Mouse (Mus musculus) E14TG2a.4 (cell line): ENCODE results near the gene Ccdc73.

ENCODE experiments used
- H3K27me3 ChIP-seq: 2 replicates; pipeline ENCODE4 v1.6.1; 2014; ENCODE audit warnings: low read length, control low read depth; ENCODE audit not compliant: insufficient read depth
- H3K36me3 ChIP-seq: 2 replicates; pipeline ENCODE4 v1.6.1; 2014; ENCODE audit warnings: low read length, control low read depth; ENCODE audit not compliant: insufficient read depth
- H3K4me1 ChIP-seq: replicated peaks from 2 replicates; pipeline ENCODE4 v1.6.1; 2014; ENCODE audit warnings: low read depth, low read length, control low read depth
- H3K4me3 ChIP-seq: replicated peaks from 2 replicates; pipeline ENCODE4 v1.5.1; 2014; ENCODE audit warnings: mild to moderate bottlenecking, low read length
- H3K9me3 ChIP-seq: 2 replicates; pipeline ENCODE4 v1.6.1; 2014; ENCODE audit warnings: low read length, control low read depth
- CTCF ChIP-seq: conservative IDR thresholded peaks from 2 replicates; pipeline ENCODE4 v1.5.1; 2014; ENCODE audit warnings: low read length
- NANOG ChIP-seq: IDR thresholded peaks from 2 replicates; pipeline ENCODE4 v1.6.1; 2014; ENCODE audit warnings: borderline replicate concordance, low read length, mixed read lengths
- POU5F1 ChIP-seq: IDR thresholded peaks from 2 replicates; pipeline ENCODE4 v1.6.1; 2014; ENCODE audit warnings: low read length, borderline replicate concordance

The Ccdc73 gene

DNA sequence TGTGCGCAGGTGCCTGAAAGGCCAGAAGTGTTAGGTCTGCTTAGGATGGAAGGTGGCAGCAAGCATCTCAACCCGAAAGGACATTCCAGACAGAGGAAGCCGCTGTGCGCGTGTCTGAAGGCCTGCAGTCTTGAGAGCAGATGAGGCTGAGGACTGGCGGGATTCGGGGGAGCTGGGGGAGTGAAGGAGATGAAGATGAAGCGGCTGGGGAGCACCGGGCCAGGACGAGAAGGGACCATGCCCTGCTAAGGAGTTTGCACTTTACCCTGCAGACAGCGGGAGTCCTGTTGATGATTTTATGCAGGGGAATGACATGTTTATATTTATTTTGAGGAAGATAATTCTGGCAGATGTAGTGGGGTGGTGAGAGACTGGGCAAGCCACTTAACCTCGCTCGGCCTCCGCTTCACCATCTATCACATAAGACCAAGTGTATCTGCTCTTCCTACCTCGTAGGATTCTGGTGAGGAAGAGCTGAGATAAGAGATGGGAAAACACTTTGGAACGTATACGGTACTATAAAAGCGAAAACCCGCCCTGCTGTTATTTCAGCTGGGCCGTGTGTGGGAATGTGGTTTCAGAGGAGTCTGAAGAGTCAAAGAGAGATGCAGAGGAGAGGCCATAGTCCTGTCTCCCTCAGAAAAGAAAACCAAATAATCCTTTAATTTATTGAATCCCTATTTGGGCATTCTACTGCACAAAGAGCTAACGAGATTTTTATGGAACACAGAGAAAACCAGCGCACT is 159.5 kb downstream of the Ccdc73 start:
- H3K4me1 ChIP-seq: peaks cover 8% of the 10 kb centered on the region; the same call in 1 of the 2 replicates
- peak overlapping the region; percentile 51 for H3K4me3 ChIP-seq
- no peaks in the 10 kb centered on the region for H3K9me3 ChIP-seq
- TF ChIP-seq CTCF (no peak), NANOG (no peak), POU5F1 (no peak)
- peaks cover 20% of the 10 kb centered on the region for H3K27me3 ChIP-seq
- no peaks in the 10 kb centered on the region for H3K36me3 ChIP-seq

DNA sequence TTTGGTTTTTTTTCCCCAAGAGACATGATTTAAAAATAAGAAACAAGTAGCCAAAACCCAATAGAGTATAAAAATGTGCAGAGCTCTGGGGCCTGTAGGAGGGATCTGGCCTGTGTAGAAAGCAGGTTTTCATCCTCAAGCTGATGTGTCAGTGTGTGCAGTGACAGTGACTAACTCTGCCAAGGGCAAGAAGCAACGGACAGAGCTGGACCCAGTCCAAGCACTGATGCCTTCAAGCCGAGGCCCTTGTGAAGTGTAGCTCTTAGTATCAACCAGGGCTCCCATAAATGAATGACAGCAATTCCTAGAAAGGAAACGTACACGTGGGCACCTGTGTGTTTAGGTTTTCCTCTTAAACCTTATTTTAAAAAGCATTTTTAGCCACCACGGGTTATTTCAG is 161.2 kb downstream of the Ccdc73 start:
- no peak for TF ChIP-seq NANOG
- no peak for TF ChIP-seq POU5F1
- no peak for TF ChIP-seq CTCF

GRCm38 (mm10) chr2:105030505-105030904 is 162.9 kb downstream of the Ccdc73 start:
- no peaks in the 10 kb centered on the region for H3K36me3 ChIP-seq
- peaks cover 8% of the 10 kb centered on the region; the same call in 1 of the 2 replicates for H3K4me1 ChIP-seq
- H3K27me3 ChIP-seq: peaks cover 20% of the 10 kb centered on the region
- H3K4me3 ChIP-seq: no peak overlapping the region
- TF ChIP-seq NANOG: no peak
- no peak for TF ChIP-seq POU5F1
- H3K9me3 ChIP-seq: no peaks in the 10 kb centered on the region

More for the DNA sequence above, 161.2 kb downstream of the Ccdc73 start:
- Histone ChIP-seq H3K36me3 (no peaks in the 10 kb centered on the region), H3K4me3 (no peak overlapping the region), H3K27me3 (peaks cover 20% of the 10 kb centered on the region), H3K9me3 (no peaks in the 10 kb centered on the region), H3K4me1 (peaks cover 8% of the 10 kb centered on the region; the same call in 1 of the 2 replicates)

DNA sequence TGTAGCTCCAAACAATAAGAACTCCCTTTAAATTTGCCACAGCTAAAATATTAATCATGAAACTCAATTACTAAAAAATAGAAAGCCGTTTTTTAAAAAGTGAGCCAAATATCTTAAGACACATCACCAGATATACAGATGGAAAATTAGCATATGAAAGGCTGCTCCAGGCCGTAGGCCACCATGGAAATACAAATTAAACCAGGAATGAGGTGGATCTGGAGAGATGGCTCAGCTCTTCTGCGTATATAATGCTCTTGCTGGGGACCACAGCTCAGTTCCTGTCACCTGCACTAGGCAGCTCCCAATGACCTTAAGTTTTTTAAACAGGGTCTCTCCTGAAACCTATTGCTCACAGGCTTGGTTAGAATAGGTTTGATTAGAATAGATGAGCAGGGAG is 166.5 kb downstream of the Ccdc73 start:
- Histone ChIP-seq H3K9me3 (no peaks in the 10 kb centered on the region), H3K4me3 (no peak overlapping the region), H3K36me3 (no peaks in the 10 kb centered on the region), H3K4me1 (no peaks in the 10 kb centered on the region), H3K27me3 (no peaks in the 10 kb centered on the region)
- no peak for TF ChIP-seq NANOG
- no peak for TF ChIP-seq POU5F1
- TF ChIP-seq CTCF: no peak

- TF ChIP-seq NANOG (no peak), CTCF (no peak), POU5F1 (no peak)
- H3K36me3 ChIP-seq: no peaks in the 10 kb centered on the region
- H3K4me1 ChIP-seq: no peaks in the 10 kb centered on the region
- no peaks in the 10 kb centered on the region for H3K27me3 ChIP-seq
- H3K9me3 ChIP-seq: no peaks in the 10 kb centered on the region
- H3K4me3 ChIP-seq: no peak overlapping the region
These were observed 168.4 kb downstream of the Ccdc73 start for GRCm38 (mm10) chr2:105035985-105036384.

GRCm38 (mm10) chr2:105036401-105037070 is 168.9 kb downstream of the Ccdc73 start:
- Histone ChIP-seq H3K4me3 (no peak overlapping the region), H3K4me1 (no peaks in the 10 kb centered on the region), H3K27me3 (no peaks in the 10 kb centered on the region), H3K36me3 (no peaks in the 10 kb centered on the region), H3K9me3 (no peaks in the 10 kb centered on the region)
- TF ChIP-seq NANOG (no peak), CTCF (no peak), POU5F1 (no peak)

- Histone ChIP-seq H3K4me3 (no peak overlapping the region), H3K4me1 (no peaks in the 10 kb centered on the region), H3K9me3 (no peaks in the 10 kb centered on the region), H3K36me3 (no peaks in the 10 kb centered on the region), H3K27me3 (no peaks in the 10 kb centered on the region)
- TF ChIP-seq CTCF (peak; percentile 68), POU5F1 (no peak)
These were observed 170.5 kb downstream of the Ccdc73 start for GRCm38 (mm10) chr2:105037956-105038569.

DNA sequence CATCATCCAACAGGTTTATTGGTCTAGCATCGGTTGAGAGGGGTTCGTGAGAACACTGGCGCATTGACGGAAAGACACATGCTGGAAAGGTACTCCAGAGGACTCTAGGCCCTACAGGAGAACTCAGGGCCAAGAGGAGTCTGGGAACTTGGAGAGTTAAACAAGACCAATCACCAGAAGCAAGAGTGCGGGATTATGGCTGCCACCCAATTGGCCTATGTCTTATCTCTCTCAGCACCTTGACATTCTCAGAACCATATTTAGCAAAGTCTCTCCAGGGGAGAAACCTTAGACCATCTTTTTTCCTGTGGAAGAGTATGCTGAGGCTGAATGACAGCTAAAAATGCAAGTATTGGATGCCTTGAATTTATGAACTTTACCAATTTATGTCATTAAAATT is 171.3 kb downstream of the Ccdc73 start:
- no peaks in the 10 kb centered on the region for H3K4me1 ChIP-seq
- H3K27me3 ChIP-seq: no peaks in the 10 kb centered on the region
- H3K4me3 ChIP-seq: no peak overlapping the region
- TF ChIP-seq CTCF (no peak), POU5F1 (no peak), NANOG (no peak)
- no peaks in the 10 kb centered on the region for H3K9me3 ChIP-seq
- H3K36me3 ChIP-seq: no peaks in the 10 kb centered on the region

DNA sequence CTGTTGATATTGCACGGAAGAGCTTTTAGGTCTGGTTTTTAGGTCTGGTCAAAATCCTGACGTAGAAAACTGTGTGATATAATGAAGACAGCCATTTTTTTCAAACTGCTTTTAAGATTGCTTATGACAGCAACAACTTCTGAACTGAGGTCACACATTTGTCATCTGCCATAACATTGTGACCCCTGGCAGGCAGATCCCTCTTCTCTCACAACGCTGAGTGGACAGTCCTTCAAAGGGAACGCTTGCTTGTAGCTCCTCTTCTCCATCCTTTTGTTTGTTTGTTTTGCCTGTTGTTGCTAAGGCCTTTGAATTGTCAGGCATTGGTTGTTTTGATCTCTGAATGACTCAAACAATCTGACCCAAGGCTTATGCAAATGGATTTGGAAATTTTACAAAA is 173.3 kb downstream of the Ccdc73 start:
- Histone ChIP-seq H3K27me3 (no peaks in the 10 kb centered on the region), H3K36me3 (no peaks in the 10 kb centered on the region), H3K4me3 (no peak overlapping the region), H3K9me3 (no peaks in the 10 kb centered on the region), H3K4me1 (no peaks in the 10 kb centered on the region)
- no peak for TF ChIP-seq CTCF
- no peak for TF ChIP-seq NANOG
- TF ChIP-seq POU5F1: no peak
